ENCODE assay signal across 8 mouse cellular contexts in the genomic region with DNA sequence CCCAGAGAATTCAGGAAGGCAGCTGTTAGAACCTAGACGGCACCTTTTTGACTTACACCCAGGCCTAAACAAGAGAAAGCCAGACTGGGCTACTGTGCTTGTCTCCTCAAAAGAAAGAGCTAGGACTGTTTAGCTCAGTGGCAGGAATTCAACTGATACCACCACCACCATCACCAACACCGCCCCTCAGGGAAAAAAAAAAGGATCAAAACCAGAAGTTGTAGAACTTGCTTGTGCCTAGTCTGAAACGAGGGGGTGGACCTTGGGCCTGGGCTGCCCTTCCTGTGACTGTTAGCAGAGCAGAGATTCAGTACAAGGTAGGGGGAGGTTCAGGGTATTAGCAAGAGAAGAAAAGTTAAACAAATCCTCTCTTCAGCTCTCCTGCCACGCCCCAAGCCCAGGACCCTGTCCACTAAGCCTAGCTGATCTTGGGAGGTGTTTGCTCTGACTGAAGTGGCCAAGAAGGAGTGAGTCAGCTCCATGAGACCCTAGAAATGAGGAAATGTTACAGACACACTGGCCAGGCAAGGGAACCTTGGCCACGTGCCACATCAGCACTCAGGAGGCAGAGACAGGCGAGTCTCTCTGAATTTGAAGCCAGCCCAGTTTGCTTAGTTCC. TPM values are rescaled to one million over a fixed set of nuclear protein-coding genes. Genes with fewer than 3 reads are reported as not detected.
A peak's percentile ranks its signal among the peaks of the same experiment; 100 is the strongest.
DNase-seq lines count a peak whose midpoint lies in the region; ATAC-seq and TF ChIP-seq lines count a peak whose summit lies in the region.

No protein-coding gene starts in this region.

- no peaks in the 10 kb centered on the region for H3K79me2 ChIP-seq in heart, adult 2 months (replicated peaks; ENCODE audit: control insufficient read depth, insufficient read depth, low read length)
- peaks cover 16% of the 10 kb centered on the region for H3K79me2 ChIP-seq in macrophage (ENCODE audit: inconsistent target)

- no peaks in the 10 kb centered on the region for H3K27me3 ChIP-seq in heart, adult 2 months (ENCODE audit: control insufficient read depth, insufficient read depth, low read length)
- no peaks in the 10 kb centered on the region for H3K27me3 ChIP-seq in kidney, embryonic 16.5 days (ENCODE audit: insufficient read depth, low read length)

- TF ChIP-seq EP300 in heart, adult 2 months (IDR thresholded peaks at IDR 0.05; ENCODE audit: insufficient read depth, low read depth, low read length): no peak

- peak overlapping the region; percentile 89 for H3K4me3 ChIP-seq in gastrocnemius, adult 2 months
- peak overlapping the region; percentile 63 for H3K4me3 ChIP-seq in heart, adult 2 months
- H3K4me3 ChIP-seq in kidney, embryonic 16.5 days (ENCODE audit: low read length): peak overlapping the region; percentile 93
- peak overlapping the region; percentile 81 for H3K4me3 ChIP-seq in macrophage (ENCODE audit: inconsistent target)

- peaks cover 2% of the 10 kb centered on the region; the same call in 1 of the 2 replicates for H3K4me1 ChIP-seq in heart, adult 2 months (ENCODE audit: control insufficient read depth, insufficient read depth, low read length)
- H3K4me1 ChIP-seq in kidney, embryonic 16.5 days (ENCODE audit: insufficient read depth, low read length): 0 out of 2 replicates have a peak, but pooled peaks cover 11% of the 10 kb centered on the region

- H3K36me3 ChIP-seq in heart, adult 2 months (ENCODE audit: control insufficient read depth, insufficient read depth, low read length): no peaks in the 10 kb centered on the region
- peaks cover 14% of the 10 kb centered on the region for H3K36me3 ChIP-seq in kidney, embryonic 16.5 days (ENCODE audit: insufficient read depth, low read length)
- peaks cover 19% of the 10 kb centered on the region for H3K36me3 ChIP-seq in macrophage (ENCODE audit: inconsistent target)

- H3K9me3 ChIP-seq in kidney, embryonic 16.5 days (ENCODE audit: low read length): no peaks in the 10 kb centered on the region

- intact Hi-C loops in gastrocnemius, adult 2 months (cut with DNase I): no loop called here
- intact Hi-C loops in gastrocnemius, postnatal 14 days (cut with DNase I; ENCODE audit: low total_unique reads): no loop called here
- intact Hi-C loops in heart, adult 2 months (cut with DNase I): loop anchor here (10.0 kb wide), 1 partner anchor 149 kb away; a partner anchor contains a TSS

- DNase-seq in gastrocnemius, adult 2 months: peak; percentile 45
- no peak for DNase-seq in gastrocnemius, postnatal 14 days
- DNase-seq in NIH3T3 (ENCODE audit: low read depth): peak; percentile 77
- DNase-seq in heart, adult 2 months: peak; percentile 33 to 43
- no peak for DNase-seq in T-cell, adult 2 months (ENCODE audit: low spot score)
- DNase-seq in layer of hippocampus, adult 18-20 months (ENCODE audit: low spot score in 2 of 2): no peak

- peak overlapping the region; percentile 85 for H3K4me2 ChIP-seq in kidney, embryonic 16.5 days (replicated peaks; ENCODE audit: low read depth, low read length)

- H3K9ac ChIP-seq in heart, adult 2 months (ENCODE audit: low read depth, low read length): peak overlapping the region; percentile 83
- H3K9ac ChIP-seq in kidney, embryonic 16.5 days (replicated peaks; ENCODE audit: low read length): peak overlapping the region; percentile 88

- TF ChIP-seq POLR2A in heart, adult 2 months (IDR thresholded peaks at IDR 0.05; ENCODE audit: insufficient read depth, low read depth, low read length): no peak

- peak overlapping the region; percentile 89 for H3K27ac ChIP-seq in gastrocnemius, adult 2 months
- peak overlapping the region; percentile 76 for H3K27ac ChIP-seq in heart, adult 2 months
- H3K27ac ChIP-seq in kidney, embryonic 16.5 days (ENCODE audit: low read length): peak overlapping the region; percentile 86
- peak overlapping the region; percentile 98 for H3K27ac ChIP-seq in macrophage

- WGBS in heart, adult 2 months: 51% methylated on average over 6 of the region's 6 CpGs
- 49% methylated on average over 6 of the region's 6 CpGs for WGBS in kidney, embryonic 16.5 days
- 33% methylated on average over 5 of the region's 6 CpGs for WGBS in macrophage (ENCODE audit: missing documents)

- TF ChIP-seq CTCF in gastrocnemius, adult 2 months (IDR thresholded peaks at IDR 0.05): no peak
- TF ChIP-seq CTCF in heart, adult 2 months (IDR thresholded peaks at IDR 0.05): no peak

- ATAC-seq in kidney, embryonic 16.5 days (ENCODE audit: low FRiP score, low TSS enrichment): no peak

RNA-seq across cellular contexts. Expression of a gene that starts 0.8 kb away (rescaled TPM):
- 10 to 100 TPM; 11.9 to 15.3 TPM for total RNA-seq in gastrocnemius, adult 2 months (2021)
- total RNA-seq in gastrocnemius, postnatal 14 days (2021): 10 to 100 TPM; 18.5 to 21.2 TPM
- total RNA-seq in heart, adult 2 months (2021): 10 to 100 TPM; 23.0 to 25.1 TPM
- 21.4 and 25.2 TPM in 2 replicates for polyA plus RNA-seq in heart, adult 2 months (2012; rRNA removed)
- 191 and 193 TPM in 2 replicates for polyA plus RNA-seq in kidney, embryonic 16.5 days (2015; fragmentation: Nextera tagmentation; extraction: Ambion mirVana)
- 10 to 100 TPM; 13.6 to 78.0 (median 27.4) TPM for total RNA-seq in macrophage (2018; cell fraction: chromatin; rRNA removed)
- 1,000 to 10,000 TPM; 1,179 to 1,787 (median 1,377) TPM for total RNA-seq in macrophage (2018; cell fraction: cytosol; rRNA removed)
- total RNA-seq in macrophage (2018; cell fraction: nucleus; rRNA removed): 100 to 1,000 TPM in 24 of 26 experiments, 10 to 100 TPM in 2; 88.7 to 281 (median 189) TPM
- 1,283 to 1,841 TPM (median 1,659 TPM) in 3 replicates for polyA plus RNA-seq in macrophage (2018)
- total RNA-seq in layer of hippocampus, adult 18-20 months (2021): 10 to 100 TPM; 39.1 to 40.5 TPM

RNA-seq across cellular contexts. Expression of a gene that starts 13.4 kb away (rescaled TPM):
- 10 to 100 TPM; 63.5 to 66.4 TPM for total RNA-seq in gastrocnemius, adult 2 months (2021)
- 10 to 100 TPM; 70.5 to 73.9 TPM for total RNA-seq in gastrocnemius, postnatal 14 days (2021)
- total RNA-seq in heart, adult 2 months (2021): 10 to 100 TPM; 88.8 to 94.4 TPM
- polyA plus RNA-seq in heart, adult 2 months (2012; rRNA removed): 51.3 and 91.5 TPM in 2 replicates
- 325 and 328 TPM in 2 replicates for polyA plus RNA-seq in kidney, embryonic 16.5 days (2015; fragmentation: Nextera tagmentation; extraction: Ambion mirVana)
- 100 to 1,000 TPM; 108 to 308 (median 161) TPM for total RNA-seq in macrophage (2018; cell fraction: chromatin; rRNA removed)
- total RNA-seq in macrophage (2018; cell fraction: cytosol; rRNA removed): 100 to 1,000 TPM in 22 of 26 experiments, 10 to 100 TPM in 4; 85.9 to 140 (median 115) TPM
- 100 to 1,000 TPM in 21 of 26 experiments, 10 to 100 TPM in 5; 89.5 to 176 (median 115) TPM for total RNA-seq in macrophage (2018; cell fraction: nucleus; rRNA removed)
- polyA plus RNA-seq in macrophage (2018): 115 to 224 TPM (median 150 TPM) in 3 replicates
- total RNA-seq in layer of hippocampus, adult 18-20 months (2021): 100 to 1,000 TPM; 361 to 370 TPM

RNA-seq across cellular contexts. Expression of a gene that starts 38.5 kb away (rescaled TPM):
- total RNA-seq in gastrocnemius, adult 2 months (2021): 10 to 100 TPM in 1 of 2 experiments, 1 to 10 TPM in 1; 5.1 to 10.4 TPM
- total RNA-seq in gastrocnemius, postnatal 14 days (2021): 1 to 10 TPM; 4.8 to 6.2 TPM
- 10 to 100 TPM; 12.1 to 12.4 TPM for total RNA-seq in heart, adult 2 months (2021)
- polyA plus RNA-seq in heart, adult 2 months (2012; rRNA removed): 10.1 and 14.2 TPM in 2 replicates
- polyA plus RNA-seq in kidney, embryonic 16.5 days (2015; fragmentation: Nextera tagmentation; extraction: Ambion mirVana): 28.4 and 29.8 TPM in 2 replicates
- 100 to 1,000 TPM in 5 of 26 experiments, 10 to 100 TPM in 18, 1 to 10 TPM in 3; 5.2 to 163 (median 28.1) TPM for total RNA-seq in macrophage (2018; cell fraction: chromatin; rRNA removed)
- 100 to 1,000 TPM in 25 of 26 experiments, 10 to 100 TPM in 1; 79.3 to 334 (median 151) TPM for total RNA-seq in macrophage (2018; cell fraction: cytosol; rRNA removed)
- 100 to 1,000 TPM in 9 of 26 experiments, 10 to 100 TPM in 17; 27.6 to 223 (median 87.2) TPM for total RNA-seq in macrophage (2018; cell fraction: nucleus; rRNA removed)
- 172 to 209 TPM (median 200 TPM) in 3 replicates for polyA plus RNA-seq in macrophage (2018)
- 100 to 1,000 TPM in 1 of 2 experiments, 10 to 100 TPM in 1; 99.5 to 106 TPM for total RNA-seq in layer of hippocampus, adult 18-20 months (2021)

Comparison
In these comparisons a context has a peak if more than half of its experiments do, and no peak if none do; other contexts are left out.
1. DNase-seq: peak in gastrocnemius, adult 2 months (single experiment), NIH3T3 (single experiment) and heart, adult 2 months (2 of 2); none in gastrocnemius, postnatal 14 days (single experiment), T-cell, adult 2 months (single experiment) and layer of hippocampus, adult 18-20 months (0 of 2).
2. RNA of a gene that starts 38.5 kb away (total RNA-seq): 99.5 to 106 TPM in layer of hippocampus, adult 18-20 months; 12.1 to 12.4 TPM in heart, adult 2 months, 5.1 to 10.4 TPM in gastrocnemius, adult 2 months and 4.8 to 6.2 TPM in gastrocnemius, postnatal 14 days; every median in the first group is over 4 times any median in the second.
3. Peak in every context shown above with its lines, with median percentiles within 50 percentile points of each other: H3K27ac ChIP-seq and H3K4me3 ChIP-seq.